Mouse (Mus musculus) olfactory bulb, adult 2 months (tissue): ENCODE results near the gene Cyct.

Source experiments
- CTCF ChIP-seq: fragments of 200-500 bp; IDR thresholded peaks from 2 replicates; pipeline ENCODE4 v1.5.1; 2012; ENCODE audit warnings: low read depth, mild to moderate bottlenecking, low read length, moderate library complexity; ENCODE audit not compliant: insufficient read depth
- POLR2A ChIP-seq: fragments of 200-500 bp; IDR thresholded peaks from 2 replicates; pipeline ENCODE4 v1.6.1; 2012; ENCODE audit warnings: mild to moderate bottlenecking, low read depth, low read length, moderate library complexity; ENCODE audit not compliant: insufficient read depth

DNA sequence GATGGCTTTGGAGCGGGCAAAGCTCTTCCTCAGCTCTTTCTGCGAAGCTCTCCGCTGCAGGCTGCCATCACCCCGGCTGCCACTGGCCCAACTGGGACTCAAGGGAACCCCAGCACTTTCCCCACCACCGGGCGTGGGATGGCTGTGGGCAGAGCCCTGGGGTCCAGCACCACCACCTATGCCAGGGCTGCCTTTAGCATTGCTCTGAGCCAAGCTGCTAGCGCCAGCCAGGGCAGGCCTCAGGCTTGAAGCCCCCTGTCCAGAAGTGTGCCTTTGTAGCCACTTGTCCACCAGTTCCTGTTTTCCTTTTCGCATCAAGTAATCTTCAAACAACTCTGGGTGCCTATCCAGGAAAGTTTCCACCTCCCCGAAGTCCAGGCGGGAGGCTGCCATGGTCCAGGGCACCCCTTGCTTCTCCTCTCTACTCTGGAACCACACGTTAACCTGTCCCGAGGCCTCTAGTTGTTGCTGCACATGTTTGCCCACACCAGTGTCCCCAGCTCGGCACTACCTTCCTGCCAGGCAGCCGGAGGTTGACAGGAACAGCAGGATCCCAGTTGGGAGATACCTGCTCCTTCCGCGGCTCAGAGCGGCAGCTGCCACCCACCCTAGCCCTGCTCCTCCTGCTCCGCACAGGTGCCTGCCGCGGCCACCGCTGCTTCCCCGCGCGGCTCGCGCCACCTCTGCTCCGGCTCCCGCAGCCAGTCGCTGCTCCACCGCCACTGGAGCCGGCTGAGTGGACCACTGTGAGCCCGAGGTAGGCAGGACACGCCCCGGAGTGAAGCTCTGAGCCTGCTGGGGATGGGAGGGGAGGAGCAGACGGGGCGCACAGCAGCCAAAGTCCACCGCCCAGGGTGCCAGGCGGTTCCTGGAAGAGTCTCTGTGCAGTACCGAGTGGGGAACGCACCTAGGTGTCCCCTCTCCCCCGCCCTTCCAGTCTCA is 21.8 kb downstream of the Cyct start, which contains the start of gene Pde11a:
- TF ChIP-seq CTCF (no peak), POLR2A (no peak)
